Mouse (Mus musculus): ENCODE measurements around the gene Tmem256.

- TF ChIP-seq GATA1 (IDR thresholded peaks at IDR 0.05; ENCODE audit: borderline replicate concordance, low read length) (no peak), CTCF (IDR thresholded peaks at IDR 0.05; ENCODE audit: low read depth, low read length) (no peak)
These were observed 15.7 kb downstream of the Tmem256 start for GRCm38 (mm10) chr11:69853994-69854393.
